Mouse (Mus musculus): ENCODE measurements around the gene Ryr1.
"Not testable (repeated sequence)": the region's sequence is repeated elsewhere in the genome, so short reads cannot be mapped to it uniquely, and the experiment has no call there.

Ryr1 gene

GRCm38 (mm10) chr7:28990766-28991273, 134.2 kb downstream of the Ryr1 start:
- no peak for DNase-seq (ENCODE audit: low spot score in 2 of 2)

GRCm38 (mm10) chr7:28985207-28985606, 139.8 kb downstream of the Ryr1 start:
- DNase-seq (ENCODE audit: low spot score in 2 of 2) = no peak

- DNase-seq (ENCODE audit: low spot score in 2 of 2) = no peak
Observed at GRCm38 (mm10) chr7:28984452-28984851, 140.5 kb downstream of the Ryr1 start.

GRCm38 (mm10) chr7:28983849-28984248, 141.1 kb downstream of the Ryr1 start:
- DNase-seq (ENCODE audit: low spot score in 2 of 2) = no peak

- no peak for DNase-seq (ENCODE audit: low spot score in 2 of 2)
Observed at GRCm38 (mm10) chr7:28983141-28983564, 141.8 kb downstream of the Ryr1 start.

- DNase-seq (ENCODE audit: low spot score in 2 of 2) = no peak
Observed at GRCm38 (mm10) chr7:28982274-28983013, 142.5 kb downstream of the Ryr1 start.

- peak; percentile 88 to 94 for DNase-seq (ENCODE audit: low spot score in 2 of 2)
Observed at GRCm38 (mm10) chr7:28981651-28982273, 143.2 kb downstream of the Ryr1 start, which contains the start of the genes Eif3k and Map4k1. TSS of gene Eif3k (minus strand) at chr7:28981864. TSS of gene Map4k1 (plus strand) at chr7:28982050.

- DNase-seq (ENCODE audit: low spot score in 2 of 2) = no peak
Observed at GRCm38 (mm10) chr7:28977556-28977955, 147.4 kb downstream of the Ryr1 start.

GRCm38 (mm10) chr7:28973025-28973424, 152.0 kb downstream of the Ryr1 start:
- DNase-seq (ENCODE audit: low spot score in 2 of 2) = no peak

GRCm38 (mm10) chr7:28972542-28972985, 152.4 kb downstream of the Ryr1 start:
- DNase-seq (ENCODE audit: low spot score in 2 of 2) = peak; percentile 65 to 72

- no peak for DNase-seq (ENCODE audit: low spot score in 2 of 2)
Observed at GRCm38 (mm10) chr7:28971770-28972269, 153.2 kb downstream of the Ryr1 start.

- no peak for DNase-seq (ENCODE audit: low spot score in 2 of 2)
Observed at GRCm38 (mm10) chr7:28971029-28971428, 153.9 kb downstream of the Ryr1 start.

GRCm38 (mm10) chr7:28969672-28970394, 155.1 kb downstream of the Ryr1 start:
- no peak for DNase-seq (ENCODE audit: low spot score in 2 of 2)

- DNase-seq (ENCODE audit: low spot score in 2 of 2) = no peak
Observed at GRCm38 (mm10) chr7:28969271-28969670, 155.7 kb downstream of the Ryr1 start.

- DNase-seq (ENCODE audit: low spot score in 2 of 2) = not testable (repeated sequence)
Observed at GRCm38 (mm10) chr7:28968120-28968519, 156.9 kb downstream of the Ryr1 start.

- DNase-seq (ENCODE audit: low spot score in 2 of 2) = no peak
Observed at GRCm38 (mm10) chr7:28966751-28967505, 158.1 kb downstream of the Ryr1 start.

- no peak for DNase-seq (ENCODE audit: low spot score in 2 of 2)
Observed at GRCm38 (mm10) chr7:28966181-28966580, 158.8 kb downstream of the Ryr1 start.

- DNase-seq (ENCODE audit: low spot score in 2 of 2) = no peak
Observed at GRCm38 (mm10) chr7:28965346-28965840, 159.6 kb downstream of the Ryr1 start.

GRCm38 (mm10) chr7:28963399-28963923, 161.5 kb downstream of the Ryr1 start:
- no peak for DNase-seq (ENCODE audit: low spot score in 2 of 2)

GRCm38 (mm10) chr7:28961927-28962670, 162.9 kb downstream of the Ryr1 start, which contains the start of gene Actn4:
TSS of gene Actn4 (minus strand) at chr7:28962340.
- peak; percentile 94 to 98 for DNase-seq (ENCODE audit: low spot score in 2 of 2)

Measured in frontal cortex, postnatal 25 days (tissue).